Mouse (Mus musculus): ENCODE measurements around the gene Fam219a. TPM values are rescaled to one million over a fixed set of nuclear protein-coding genes. Genes with fewer than 3 reads are reported as not detected.

The Fam219a gene
- total RNA-seq, 2 experiments from 2014 or later: 31.2 to 34.6 TPM

- no peak for DNase-seq (ENCODE audit: low spot score in 2 of 2)
Measured at GRCm38 (mm10) chr4:41477648-41478160, 91.6 kb downstream of the Fam219a start.

GRCm38 (mm10) chr4:41471384-41471689 lies 98.0 kb downstream of the Fam219a start:
- no peak for DNase-seq (ENCODE audit: low spot score in 2 of 2)

- DNase-seq (ENCODE audit: low spot score in 2 of 2): no peak
Measured at GRCm38 (mm10) chr4:41470684-41471383, 98.5 kb downstream of the Fam219a start.

GRCm38 (mm10) chr4:41470051-41470683 lies 99.2 kb downstream of the Fam219a start:
- DNase-seq (ENCODE audit: low spot score in 2 of 2): no peak

- DNase-seq (ENCODE audit: low spot score in 2 of 2): no peak
Measured at GRCm38 (mm10) chr4:41469199-41469598, 100.1 kb downstream of the Fam219a start.

- DNase-seq (ENCODE audit: low spot score in 2 of 2): no peak
Measured at GRCm38 (mm10) chr4:41468396-41469080, 100.8 kb downstream of the Fam219a start.

Other genes with a start within 250 kb of the Fam219a start
- gene Ubap1, start 220.5 kb downstream of the Fam219a start, total RNA-seq (2021): 10 to 100 TPM; 52.9 to 56.1 TPM
- 1 to 10 TPM; 5.3 to 5.8 TPM for gene Kif24, start 104.7 kb downstream of the Fam219a start, total RNA-seq (2021)
- gene Nudt2, start 104.4 kb downstream of the Fam219a start, total RNA-seq (2021): 10 to 100 TPM; 31.1 to 31.7 TPM
- 10 to 100 TPM; 11.1 to 12.2 TPM for gene AI464131, start 66.5 kb downstream of the Fam219a start, total RNA-seq (2021)
- gene 1110017D15Rik, start 52.2 kb downstream of the Fam219a start, total RNA-seq (2021): 1 to 10 TPM in 1 of 2 experiments, under 1 TPM in 1; 0.56 to 1.2 TPM
- 1 to 10 TPM in 1 of 2 experiments, under 1 TPM in 1; 0.11 to 1.9 TPM for gene Dnaic1, start 237 bp upstream of the Fam219a start, total RNA-seq (2021)
- 1 to 10 TPM; 8.9 to 9.1 TPM for gene Enho, start 70.8 kb upstream of the Fam219a start, total RNA-seq (2021)
- 10 to 100 TPM; 46.1 to 52.3 TPM for gene Cntfr, start 127.6 kb upstream of the Fam219a start, total RNA-seq (2021)
- gene Il11ra1, start 130.5 kb upstream of the Fam219a start, total RNA-seq (2021): 10 to 100 TPM; 87.9 to 89.4 TPM
- 10 to 100 TPM; 38.2 to 41.5 TPM for gene Rpp25l, start 144.0 kb upstream of the Fam219a start, total RNA-seq (2021)
- 100 to 1,000 TPM in 1 of 2 experiments, 10 to 100 TPM in 1; 90.7 to 103 TPM for gene Dctn3, start 153.6 kb upstream of the Fam219a start, total RNA-seq (2021)
- gene Arid3c, start 161.6 kb upstream of the Fam219a start, total RNA-seq (2021): not detected
- 10 to 100 TPM; 49.6 to 52.6 TPM for gene Galt, start 185.7 kb upstream of the Fam219a start, total RNA-seq (2021)
- gene Sigmar1, start 186.6 kb upstream of the Fam219a start, total RNA-seq (2021): 10 to 100 TPM; 70.9 to 74.0 TPM
- gene Ccl27a, start 204.7 kb upstream of the Fam219a start, total RNA-seq (2021): 10 to 100 TPM; 36.2 to 40.5 TPM

Data from adrenal gland, postnatal 4 days (tissue).